Mouse (Mus musculus): ENCODE results near the gene Gm11213. TPM values are rescaled to one million over a fixed set of nuclear protein-coding genes. Genes with fewer than 3 reads are reported as not detected.

Gm11213 gene
- total and polyA plus RNA-seq, 2 experiments, result not detected

DNA sequence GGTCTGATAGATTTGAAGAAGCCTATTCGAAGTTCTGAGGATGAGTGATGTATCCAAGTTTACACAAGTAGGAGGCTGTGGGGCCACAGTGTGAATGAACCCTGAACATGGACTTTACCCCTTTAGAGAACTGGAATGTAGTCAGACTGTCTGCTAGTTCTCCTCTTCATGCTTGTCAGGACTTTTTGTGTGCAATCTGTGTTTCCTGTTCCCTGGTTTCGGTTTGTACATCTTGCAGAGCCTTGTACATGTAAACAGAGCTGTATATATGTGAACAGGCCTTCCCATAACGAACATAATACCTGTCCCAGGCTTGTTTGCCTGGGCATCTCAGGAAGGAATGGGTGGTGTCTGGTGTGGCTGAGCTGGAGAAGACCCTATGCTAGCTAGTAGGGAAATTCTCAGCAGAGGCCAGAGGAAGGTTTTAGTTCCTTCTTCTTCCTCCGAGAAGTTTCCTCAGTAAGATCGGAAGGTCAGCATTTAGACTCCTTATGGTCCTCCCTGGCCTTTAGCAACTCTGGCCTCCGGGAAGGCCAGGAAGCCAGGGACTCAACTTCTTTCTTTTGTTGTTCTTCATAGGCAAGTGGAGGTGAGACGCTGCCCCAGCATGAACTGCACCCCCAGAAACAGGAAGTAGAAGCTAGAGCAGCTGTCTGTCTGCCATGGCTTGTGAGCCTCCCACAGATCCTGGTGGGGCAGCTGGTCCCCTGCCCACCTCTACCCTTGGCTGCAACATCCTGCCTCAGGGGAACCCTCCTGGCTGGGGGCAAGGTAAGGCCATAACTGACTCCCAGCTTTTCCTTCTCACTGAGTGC, 43.0 kb downstream of the Gm11213 start:
- no peak overlapping the region for H3K9ac ChIP-seq (ENCODE audit: low read depth, low read length)
- peaks cover 24% of the 10 kb centered on the region for H3K4me1 ChIP-seq (ENCODE audit: control insufficient read depth, insufficient read depth, low read length)
- H3K27me3 ChIP-seq (ENCODE audit: control insufficient read depth, insufficient read depth, low read length), result no peaks in the 10 kb centered on the region
- TF ChIP-seq CTCF (IDR thresholded peaks at IDR 0.05; ENCODE audit: low read depth, low read length) (no peak), POLR2A (IDR thresholded peaks at IDR 0.05; ENCODE audit: extremely low read depth, insufficient read depth, low read length) (no peak)
- H3K79me2 ChIP-seq (ENCODE audit: control insufficient read depth, insufficient read depth, low read length), result no peaks in the 10 kb centered on the region
- peak; percentile 95 for DNase-seq (ENCODE audit: extremely low read depth, low read depth, low spot score)
- no peak overlapping the region for H3K4me3 ChIP-seq (ENCODE audit: insufficient read depth, low read depth, low read length)
- WGBS, result 28% methylated on average over 7 of the region's 7 CpGs
- peak overlapping the region; percentile 69 for H3K27ac ChIP-seq (replicated peaks; ENCODE audit: insufficient read depth, low read depth, low read length)
- no peaks in the 10 kb centered on the region for H3K36me3 ChIP-seq (ENCODE audit: control insufficient read depth, insufficient read depth, low read length)

DNA sequence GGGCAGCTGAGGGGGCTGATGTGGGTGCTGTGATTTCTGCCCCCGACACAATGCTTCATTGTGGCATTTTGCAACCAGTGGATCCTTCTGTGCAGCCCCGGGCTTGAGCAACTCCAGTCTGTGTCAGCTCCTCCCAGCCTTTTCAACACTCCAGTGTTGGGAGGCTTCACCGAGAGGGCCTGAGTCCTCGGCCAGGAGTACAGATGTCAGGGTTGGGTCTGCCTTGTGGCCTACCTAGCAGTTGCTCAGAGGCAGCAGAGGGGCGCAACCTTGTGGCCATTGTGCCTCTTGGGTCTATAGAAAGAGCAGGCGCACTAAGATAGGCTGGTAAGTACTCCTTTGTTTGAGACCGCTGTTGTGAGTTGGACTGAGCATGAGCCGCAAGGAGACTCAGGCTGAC, 45.0 kb downstream of the Gm11213 start:
- DNase-seq (ENCODE audit: extremely low read depth, low read depth, low spot score), result no peak
- Histone ChIP-seq H3K4me1 (ENCODE audit: control insufficient read depth, insufficient read depth, low read length) (peaks cover 26% of the 10 kb centered on the region), H3K36me3 (ENCODE audit: control insufficient read depth, insufficient read depth, low read length) (no peaks in the 10 kb centered on the region), H3K79me2 (ENCODE audit: control insufficient read depth, insufficient read depth, low read length) (no peaks in the 10 kb centered on the region), H3K27me3 (ENCODE audit: control insufficient read depth, insufficient read depth, low read length) (no peaks in the 10 kb centered on the region), H3K9ac (ENCODE audit: low read depth, low read length) (0 out of 2 replicates have a peak overlapping the region, but pooled peaks have one; percentile 28), H3K27ac (replicated peaks; ENCODE audit: insufficient read depth, low read depth, low read length) (peak overlapping the region; percentile 22), H3K4me3 (ENCODE audit: insufficient read depth, low read depth, low read length) (peak overlapping the region; percentile 12; the same call in 1 of the 2 replicates)
- 56% methylated on average over 8 of the region's 8 CpGs for WGBS
- TF ChIP-seq CTCF (IDR thresholded peaks at IDR 0.05; ENCODE audit: low read depth, low read length) (no peak), POLR2A (IDR thresholded peaks at IDR 0.05; ENCODE audit: extremely low read depth, insufficient read depth, low read length) (no peak)

DNA sequence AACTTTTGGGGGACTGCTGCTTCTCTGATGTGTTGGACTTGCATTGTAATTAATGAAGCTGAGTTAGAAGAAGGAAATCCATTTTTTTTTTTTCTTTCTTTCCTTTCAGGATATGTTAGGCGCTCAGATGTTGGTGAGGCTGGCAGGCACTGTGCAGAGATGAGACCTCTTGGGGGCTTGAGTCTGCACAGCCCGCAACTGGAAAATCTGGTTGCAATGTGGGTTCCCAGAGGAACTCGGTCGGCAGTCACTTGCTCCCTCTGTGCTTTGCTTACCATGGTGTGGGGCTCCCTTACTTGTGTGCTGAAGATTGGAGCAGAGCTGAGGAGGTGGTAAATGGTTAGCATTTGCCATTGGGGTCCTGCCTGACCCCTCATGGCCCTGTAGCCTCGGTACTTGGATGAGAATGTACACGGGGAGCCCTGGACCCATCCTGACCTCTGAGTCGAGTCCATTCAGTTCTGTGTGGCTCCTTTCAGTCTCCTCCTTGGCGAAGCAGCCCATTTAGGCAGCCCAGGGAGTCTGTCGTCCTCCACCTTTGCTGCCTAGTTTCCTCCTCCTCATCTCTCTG, 45.8 kb downstream of the Gm11213 start:
- no peaks in the 10 kb centered on the region for H3K27me3 ChIP-seq (ENCODE audit: control insufficient read depth, insufficient read depth, low read length)
- no peaks in the 10 kb centered on the region for H3K79me2 ChIP-seq (ENCODE audit: control insufficient read depth, insufficient read depth, low read length)
- peak overlapping the region; percentile 59 for H3K27ac ChIP-seq (replicated peaks; ENCODE audit: insufficient read depth, low read depth, low read length)
- DNase-seq (ENCODE audit: extremely low read depth, low read depth, low spot score), result no peak
- peaks cover 30% of the 10 kb centered on the region for H3K4me1 ChIP-seq (ENCODE audit: control insufficient read depth, insufficient read depth, low read length)
- no peaks in the 10 kb centered on the region for H3K36me3 ChIP-seq (ENCODE audit: control insufficient read depth, insufficient read depth, low read length)
- no peak for TF ChIP-seq POLR2A (IDR thresholded peaks at IDR 0.05; ENCODE audit: extremely low read depth, insufficient read depth, low read length)
- no peak for TF ChIP-seq CTCF (IDR thresholded peaks at IDR 0.05; ENCODE audit: low read depth, low read length)
- H3K9ac ChIP-seq (ENCODE audit: low read depth, low read length), result peak overlapping the region; percentile 82
- peak overlapping the region; percentile 67 for H3K4me3 ChIP-seq (ENCODE audit: insufficient read depth, low read depth, low read length)
- whole genome bisulfite sequencing, result 48% methylated on average over 9 of the region's 9 CpGs

DNA sequence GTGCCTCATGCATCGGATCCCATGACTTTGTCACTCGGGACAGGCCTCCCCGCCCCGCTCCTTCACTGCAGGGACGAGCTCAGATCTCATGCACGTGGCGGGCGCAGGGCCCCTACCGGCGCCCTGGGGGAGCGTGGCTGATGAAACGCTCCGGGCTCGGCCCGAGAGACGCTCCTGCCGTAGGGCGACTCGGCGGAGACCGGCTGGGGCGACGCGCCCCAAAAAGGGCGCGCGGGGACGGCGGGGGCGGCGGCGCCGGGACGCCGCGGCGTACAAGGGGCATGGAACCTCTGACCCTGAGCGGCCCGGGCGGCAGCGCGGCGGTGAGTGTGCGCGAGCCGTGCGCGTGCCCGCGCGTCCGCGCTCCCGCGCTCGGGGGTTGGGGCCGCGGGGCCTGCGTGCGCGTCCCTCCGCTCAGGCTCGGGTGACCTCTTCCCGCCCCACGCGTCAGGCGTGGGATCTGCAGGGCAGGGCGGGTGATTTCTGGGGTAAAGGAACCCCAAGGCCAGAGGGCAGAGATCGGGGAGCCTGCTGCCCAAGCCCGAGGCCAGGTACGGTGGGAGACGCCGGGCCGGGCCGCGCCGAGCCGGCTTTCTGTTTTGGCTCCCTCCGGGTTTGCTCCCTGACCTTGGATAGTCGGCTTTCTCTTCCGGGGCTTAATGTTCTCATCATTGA, 46.5 kb downstream of the Gm11213 start, which contains the start of gene Tmem268:
Tmem268 (plus strand) TSS at position 375 of the 675 bp plus-strand sequence.
- DNase-seq (ENCODE audit: extremely low read depth, low read depth, low spot score), result peak; percentile 39
- Histone ChIP-seq H3K27me3 (ENCODE audit: control insufficient read depth, insufficient read depth, low read length) (no peaks in the 10 kb centered on the region), H3K9ac (ENCODE audit: low read depth, low read length) (peak within 1 kb of the TSS; percentile 82), H3K36me3 (ENCODE audit: control insufficient read depth, insufficient read depth, low read length) (0 out of 2 replicates have a peak, but pooled peaks cover under 1% of the 10 kb centered on the region), H3K4me3 (ENCODE audit: insufficient read depth, low read depth, low read length) (peak within 1 kb of the TSS; percentile 67), H3K4me1 (ENCODE audit: control insufficient read depth, insufficient read depth, low read length) (peaks cover 33% of the 10 kb centered on the region), H3K79me2 (ENCODE audit: control insufficient read depth, insufficient read depth, low read length) (no peaks in the 10 kb centered on the region), H3K27ac (replicated peaks; ENCODE audit: insufficient read depth, low read depth, low read length) (peak within 1 kb of the TSS; percentile 59)
- TF ChIP-seq POLR2A (IDR thresholded peaks at IDR 0.05; ENCODE audit: extremely low read depth, insufficient read depth, low read length) (peak; percentile 22; the same call in 1 of the 2 replicates), CTCF (IDR thresholded peaks at IDR 0.05; ENCODE audit: low read depth, low read length) (peak; percentile 20)
- WGBS, result under 1% methylated on average over 81 of the region's 81 CpGs

DNA sequence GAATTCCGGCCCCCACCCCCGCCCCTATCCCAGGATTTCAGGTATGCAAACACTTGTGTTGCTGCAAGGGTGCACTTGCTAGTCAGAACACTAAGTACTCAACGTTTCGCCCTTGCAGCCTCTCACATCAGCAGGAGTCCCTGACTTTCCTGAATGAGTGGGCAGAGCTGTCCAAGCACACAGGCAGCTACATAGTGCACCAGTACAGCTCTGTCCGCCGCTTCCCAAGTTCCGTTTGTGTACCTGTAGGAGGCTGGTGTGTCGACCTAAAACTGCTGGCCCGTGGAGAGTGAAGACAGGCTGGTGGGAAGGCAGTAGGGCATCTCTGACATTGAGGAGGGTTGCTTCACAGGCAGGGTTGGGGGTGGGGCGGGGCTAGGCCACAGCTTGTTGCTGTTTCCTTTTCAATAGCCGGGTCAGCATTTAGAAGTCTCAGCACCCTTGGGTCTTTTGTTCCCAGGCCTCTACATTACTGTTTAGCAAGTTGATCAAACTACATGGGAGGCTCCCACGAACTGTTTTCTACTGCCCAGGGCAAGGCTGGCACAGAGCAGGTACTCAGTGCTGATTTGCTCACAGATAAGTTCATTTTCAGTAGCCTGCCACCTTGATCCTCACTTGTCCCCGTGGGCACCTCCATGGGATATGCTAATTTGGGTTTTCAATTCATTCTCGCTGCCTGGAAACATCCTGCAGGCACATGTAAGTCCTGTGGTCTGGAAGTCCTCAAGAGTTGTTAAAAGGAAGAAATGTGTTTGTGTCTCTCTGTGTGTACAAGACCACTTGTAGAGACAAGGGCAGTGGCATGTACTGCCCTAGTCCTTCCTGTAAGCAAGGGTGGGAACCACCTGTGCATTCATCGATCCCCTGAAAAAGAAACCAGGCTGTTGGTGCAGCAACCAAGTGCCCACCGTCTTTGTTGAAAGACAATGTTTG, 47.7 kb downstream of the Gm11213 start:
- TF ChIP-seq CTCF (IDR thresholded peaks at IDR 0.05; ENCODE audit: low read depth, low read length), result no peak
- no peak for TF ChIP-seq POLR2A (IDR thresholded peaks at IDR 0.05; ENCODE audit: extremely low read depth, insufficient read depth, low read length)
- Histone ChIP-seq H3K9ac (ENCODE audit: low read depth, low read length) (0 out of 2 replicates have a peak overlapping the region, but pooled peaks have one; percentile 24), H3K36me3 (ENCODE audit: control insufficient read depth, insufficient read depth, low read length) (peaks cover 9% of the 10 kb centered on the region), H3K4me1 (ENCODE audit: control insufficient read depth, insufficient read depth, low read length) (peaks cover 36% of the 10 kb centered on the region), H3K27me3 (ENCODE audit: control insufficient read depth, insufficient read depth, low read length) (no peaks in the 10 kb centered on the region), H3K27ac (replicated peaks; ENCODE audit: insufficient read depth, low read depth, low read length) (peak overlapping the region; percentile 47), H3K79me2 (ENCODE audit: control insufficient read depth, insufficient read depth, low read length) (no peaks in the 10 kb centered on the region), H3K4me3 (ENCODE audit: insufficient read depth, low read depth, low read length) (no peak overlapping the region)
- WGBS, result 49% methylated on average over 16 of the region's 16 CpGs
- DNase-seq (ENCODE audit: extremely low read depth, low read depth, low spot score), result no peak

Measured in liver, adult 2 months (tissue).